ENCODE assay signal across 12 mouse cellular contexts in genomic region chr10:76724231-76724736, GRCm38 (mm10). TPM values are rescaled to one million over a fixed set of nuclear protein-coding genes. Genes with fewer than 3 reads are reported as not detected.
DNase-seq lines count a peak whose midpoint lies in the region; ATAC-seq lines count a peak whose summit lies in the region.
"Had no signal": no experiment of that assay in that cellular context is flagged by ENCODE, and none has a peak within 500 bp of the region (broad histone marks: within the 10 kb centered on the region; RNA-seq: fewer than 3 reads in every experiment).

No protein-coding gene starts in this region.

- H3K27me3 ChIP-seq in kidney, embryonic 14.5 days (ENCODE audit: control insufficient read depth, insufficient read depth, low read length), result no peaks in the 10 kb centered on the region
- H3K27me3 ChIP-seq in heart, embryonic 12.5 days (replicated peaks), result no peaks in the 10 kb centered on the region
- H3K27me3 ChIP-seq in limb, embryonic 15.5 days, result no peaks in the 10 kb centered on the region
- H3K27me3 ChIP-seq: midbrain, embryonic 12.5 days had no signal

- no peak overlapping the region for H3K9ac ChIP-seq in kidney, embryonic 14.5 days (ENCODE audit: low read depth, low read length)
- no peak overlapping the region for H3K9ac ChIP-seq in heart, embryonic 12.5 days
- H3K9ac ChIP-seq in limb, embryonic 15.5 days, result peak overlapping the region; percentile 47
- H3K9ac ChIP-seq: midbrain, embryonic 12.5 days had no signal

- H3K27ac ChIP-seq in kidney, embryonic 14.5 days (ENCODE audit: low read depth, low read length), result no peak overlapping the region
- no peak overlapping the region for H3K27ac ChIP-seq in heart, embryonic 12.5 days (ENCODE audit: poor library complexity, severe bottlenecking)
- H3K27ac ChIP-seq in limb, embryonic 15.5 days, result 0 out of 2 replicates have a peak overlapping the region, but pooled peaks have one; percentile 27
- H3K27ac ChIP-seq: midbrain, embryonic 12.5 days had no signal

- H3K4me2 ChIP-seq in kidney, embryonic 14.5 days (replicated peaks; ENCODE audit: low read depth, low read length), result peak overlapping the region; percentile 36
- H3K4me2 ChIP-seq in heart, embryonic 12.5 days, result peak overlapping the region; percentile 55
- peak overlapping the region; percentile 57 for H3K4me2 ChIP-seq in limb, embryonic 15.5 days
- H3K4me2 ChIP-seq: midbrain, embryonic 12.5 days had no signal

- H3K36me3 ChIP-seq in kidney, embryonic 14.5 days (ENCODE audit: control insufficient read depth, insufficient read depth, low read length), result peaks cover 13% of the 10 kb centered on the region; the same call in 1 of the 2 replicates
- H3K36me3 ChIP-seq in heart, embryonic 12.5 days, result peaks cover 24% of the 10 kb centered on the region
- H3K36me3 ChIP-seq in limb, embryonic 15.5 days, result peaks cover 39% of the 10 kb centered on the region
- H3K36me3 ChIP-seq: midbrain, embryonic 12.5 days had no signal

- no peaks in the 10 kb centered on the region for H3K4me1 ChIP-seq in kidney, embryonic 14.5 days (ENCODE audit: control insufficient read depth, insufficient read depth, low read length)
- peaks cover 27% of the 10 kb centered on the region for H3K4me1 ChIP-seq in heart, embryonic 12.5 days (replicated peaks)
- H3K4me1 ChIP-seq in limb, embryonic 15.5 days, result peaks cover 63% of the 10 kb centered on the region
- H3K4me1 ChIP-seq: midbrain, embryonic 12.5 days had no signal

- H3K9me3 ChIP-seq in kidney, embryonic 14.5 days (ENCODE audit: control insufficient read depth, low read length), result no peaks in the 10 kb centered on the region
- H3K9me3 ChIP-seq in heart, embryonic 12.5 days (replicated peaks), result no peaks in the 10 kb centered on the region
- no peaks in the 10 kb centered on the region for H3K9me3 ChIP-seq in limb, embryonic 15.5 days
- H3K9me3 ChIP-seq: midbrain, embryonic 12.5 days had no signal

- no peak for ATAC-seq in kidney, embryonic 14.5 days (ENCODE audit: low FRiP score, low TSS enrichment)
- ATAC-seq in heart, embryonic 12.5 days (ENCODE audit: insufficient number of reproducible peaks, low FRiP score), result no peak
- no peak for ATAC-seq in limb, embryonic 15.5 days (ENCODE audit: insufficient number of reproducible peaks, low FRiP score, low TSS enrichment, low read depth)
- no peak for ATAC-seq in erythroblast, adult 5-6 weeks (replicated peaks; ENCODE audit: low FRiP score, poor library complexity, severe bottlenecking)
- ATAC-seq: inflammation-experienced regulatory T-cells, adult 6 months had no signal

- 55% methylated on average over 5 of the region's 5 CpGs for WGBS in kidney, embryonic 14.5 days
- 41% methylated on average over 5 of the region's 5 CpGs for WGBS in heart, embryonic 12.5 days
- 33% methylated on average over 5 of the region's 5 CpGs for WGBS in limb, embryonic 15.5 days

- peak overlapping the region; percentile 25; the same call in 1 of the 2 replicates for H3K4me3 ChIP-seq in kidney, embryonic 14.5 days (ENCODE audit: low read length)
- no peak overlapping the region for H3K4me3 ChIP-seq in heart, embryonic 12.5 days
- H3K4me3 ChIP-seq in limb, embryonic 15.5 days, result peak overlapping the region; percentile 49
- H3K4me3 ChIP-seq: midbrain, embryonic 12.5 days had no signal

- DNase-seq in kidney, postnatal 14 days, result no peak
- DNase-seq in adipocyte (ENCODE audit: low spot score), result peak; percentile 26
- DNase-seq in testis, postnatal 10 days (ENCODE audit: low spot score), result no peak
- DNase-seq in embryo, embryonic 10.5 days (ENCODE audit: low spot score), result no peak
- DNase-seq: left cerebral cortex, postnatal 4 days; retina, postnatal 1 day had no signal

RNA-seq across cellular contexts. Expression of gene Col6a1, which starts 1.7 kb away (rescaled TPM):
- polyA plus RNA-seq in kidney, embryonic 14.5 days (2014; fragmentation: Nextera tagmentation; extraction: Ambion mirVana), result 18.8 and 38.1 TPM in 2 replicates
- polyA plus RNA-seq in heart, embryonic 12.5 days (2016; fragmentation: Nextera tagmentation; extraction: Ambion mirVana), result 35.9 and 37.1 TPM in 2 replicates
- polyA plus RNA-seq in limb, embryonic 15.5 days (2015; fragmentation: Nextera tagmentation; extraction: Ambion mirVana), result 441 and 563 TPM in 2 replicates
- total RNA-seq in erythroblast, adult 5-6 weeks (2015; ENCODE audit: low replicate concordance), result 0.42 and 0.58 TPM in 2 replicates
- total RNA-seq in erythroblast, adult 5-6 weeks (2017; ENCODE audit: low replicate concordance), result 0.68 TPM in 1 of 2 replicates, not detected in the other
- polyA plus RNA-seq: inflammation-experienced regulatory T-cells, adult 6 months had no signal

Comparison
In these comparisons a context has a peak if more than half of its experiments do, and no peak if none do; other contexts are left out.
1. RNA of gene Col6a1, which starts 1.7 kb away (polyA plus RNA-seq): 441 to 563 TPM in limb, embryonic 15.5 days; 18.8 to 38.1 TPM in kidney, embryonic 14.5 days and 35.9 to 37.1 TPM in heart, embryonic 12.5 days; every median in the first group is over 10 times any median in the second.
2. Peak in every context shown above with its lines, with median percentiles within 50 percentile points of each other: H3K4me2 ChIP-seq.